Mouse (Mus musculus) common myeloid progenitor, adult 5-6 weeks (primary cell): Measurements from ENCODE around the gene Slc25a53. TPM values are rescaled to one million over a fixed set of nuclear protein-coding genes. Genes with fewer than 3 reads are reported as not detected.
A peak's percentile ranks its signal among the peaks of the same experiment; 100 is the strongest.

Experiments
- ATAC-seq: replicated peaks from 2 replicates; pipeline ENCODE4 v1.8.0; 2016; ENCODE audit warnings: low read depth, mild to moderate bottlenecking, moderate TSS enrichment, inconsistent platforms; ENCODE audit not compliant: poor library complexity, severe bottlenecking
- total RNA-seq: library from RNA; stranded (forward); fragments of 200-1000, 187-1606 nt; gene quantifications from 2 replicates; pipeline ENCODE4 v1.2.3, GENCODE M21; 2017

Slc25a53 gene
- 6.3 and 10.5 TPM in 2 replicates for total RNA-seq

DNA sequence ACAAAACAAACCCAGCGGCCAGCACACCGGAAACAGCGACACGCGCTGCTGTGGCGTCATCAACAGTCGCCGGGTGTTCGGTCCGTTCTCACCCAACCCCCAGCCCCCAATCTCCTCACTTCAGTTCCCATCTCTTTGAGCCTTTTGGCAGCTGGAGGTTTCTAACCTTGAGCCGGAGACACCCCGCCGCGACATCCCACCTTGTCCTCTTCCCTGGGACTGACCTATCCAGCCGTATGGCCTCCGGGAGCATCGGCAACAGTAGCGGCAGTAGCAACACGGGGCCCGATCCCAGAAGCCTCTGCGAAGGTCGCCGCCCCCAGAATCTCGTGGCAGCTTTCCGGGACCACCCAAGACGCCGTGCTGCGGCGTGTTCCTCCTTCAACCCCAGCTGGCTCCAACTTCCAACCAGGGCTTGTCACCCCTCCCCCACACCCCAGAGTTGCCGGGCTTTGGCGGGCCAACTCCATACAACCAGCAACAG, at the start of gene Slc25a53:
Gene Slc25a53 (minus strand): TSS at position 303 of the 484 bp plus-strand sequence.
- peak; percentile 98 for ATAC-seq

DNA sequence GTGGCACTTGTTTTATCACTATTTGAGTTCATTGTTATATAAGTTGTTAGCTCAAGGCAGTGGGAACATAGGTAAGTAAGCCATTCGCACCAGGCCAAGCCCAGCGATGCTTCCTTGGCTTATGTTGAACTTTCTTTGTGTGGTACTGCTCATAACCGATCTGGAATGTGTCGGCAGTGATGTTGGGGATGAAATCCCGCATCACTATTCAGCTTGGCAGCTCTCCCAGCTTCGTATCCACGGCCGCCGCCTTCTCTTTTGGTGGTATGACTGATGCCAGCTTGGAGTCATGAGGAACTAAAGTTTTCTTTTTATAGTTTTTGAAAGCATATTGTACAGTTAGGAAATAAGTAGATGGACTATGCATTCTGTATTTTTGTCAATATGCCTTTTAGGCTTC, 25.1 kb upstream of the Slc25a53 start:
- no peak for ATAC-seq

DNA sequence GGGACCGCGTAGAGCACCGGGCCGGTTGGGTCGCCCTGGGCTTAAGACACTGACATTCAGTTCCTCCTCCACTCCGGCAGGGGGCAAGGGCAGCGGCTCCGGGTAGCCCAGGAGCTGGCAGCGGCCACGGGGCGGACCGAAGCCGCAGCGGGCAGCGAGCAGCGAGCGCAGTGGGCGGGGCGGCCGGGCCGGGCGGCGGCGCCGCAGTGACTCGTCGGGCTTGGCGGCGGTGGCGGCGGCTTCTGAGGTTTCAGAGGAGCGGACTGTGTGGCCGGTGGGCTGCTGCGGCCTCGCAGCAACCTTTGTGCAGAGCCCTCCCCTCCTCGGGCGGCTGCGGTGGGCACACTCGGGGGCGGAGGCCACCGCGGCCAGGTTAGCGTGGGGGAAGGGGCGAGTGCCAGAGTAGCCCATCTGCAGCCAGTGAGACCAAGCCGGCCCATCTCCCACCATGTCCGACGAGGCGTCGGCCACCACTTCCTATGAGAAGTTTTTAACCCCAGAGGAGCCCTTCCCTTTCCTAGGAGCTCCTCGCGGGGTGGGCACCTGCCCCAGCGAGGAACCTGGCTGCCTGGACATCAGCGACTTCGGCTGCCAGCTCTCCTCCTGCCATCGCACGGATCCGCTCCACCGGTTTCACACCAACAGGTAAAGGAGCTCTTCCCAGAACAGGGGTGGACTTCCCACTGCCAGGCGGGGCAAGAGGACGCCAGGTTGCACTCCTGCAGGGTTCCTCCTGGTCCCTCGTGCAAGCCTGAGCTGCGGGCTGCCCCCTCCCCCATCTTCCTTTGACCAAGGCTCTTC, 11.5 kb upstream of the Slc25a53 start, which contains the start of gene Fam199x:
Gene Fam199x (plus strand): TSS at position 170 of the 801 bp plus-strand sequence.
- ATAC-seq, result peak; percentile 100

DNA sequence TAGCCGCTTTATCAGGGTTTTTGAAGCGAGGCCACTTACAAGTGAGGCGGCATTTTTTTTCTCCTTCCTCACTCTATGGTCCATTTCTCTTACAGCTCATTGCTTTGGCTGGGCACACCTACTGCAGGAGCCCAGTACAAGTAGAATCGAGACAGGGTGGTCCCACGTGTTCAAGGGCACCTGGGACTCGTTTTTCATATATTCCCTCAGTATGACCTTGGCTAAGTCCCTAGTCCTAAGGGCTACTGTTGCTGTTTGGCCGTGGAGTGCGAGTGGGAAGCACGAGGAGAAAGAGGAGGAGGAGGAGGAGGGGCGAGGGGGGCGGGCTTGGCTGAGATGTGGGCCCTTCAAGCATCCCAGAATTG, 10.9 kb upstream of the Slc25a53 start:
- no peak for ATAC-seq

DNA sequence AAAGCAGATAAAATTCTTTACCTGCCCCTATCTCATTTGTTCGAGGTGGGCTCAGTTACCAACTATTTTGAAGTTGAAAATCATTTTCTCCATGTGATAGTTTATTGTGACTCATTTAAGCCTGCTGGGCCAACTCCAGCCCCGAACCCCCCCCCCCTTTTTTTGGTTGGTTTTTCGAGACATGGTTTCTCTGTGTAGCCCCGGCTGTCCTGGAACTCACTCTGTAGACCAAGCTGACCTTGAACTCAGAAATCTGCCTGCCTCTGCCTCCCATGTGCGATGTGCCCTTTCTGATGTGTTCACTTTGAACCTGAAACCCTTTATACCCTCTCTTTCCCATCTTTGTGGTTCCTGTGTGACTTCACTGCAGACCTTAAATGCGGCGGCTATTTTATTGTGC, 400 bp upstream of the Slc25a53 start:
- ATAC-seq, result no peak

DNA sequence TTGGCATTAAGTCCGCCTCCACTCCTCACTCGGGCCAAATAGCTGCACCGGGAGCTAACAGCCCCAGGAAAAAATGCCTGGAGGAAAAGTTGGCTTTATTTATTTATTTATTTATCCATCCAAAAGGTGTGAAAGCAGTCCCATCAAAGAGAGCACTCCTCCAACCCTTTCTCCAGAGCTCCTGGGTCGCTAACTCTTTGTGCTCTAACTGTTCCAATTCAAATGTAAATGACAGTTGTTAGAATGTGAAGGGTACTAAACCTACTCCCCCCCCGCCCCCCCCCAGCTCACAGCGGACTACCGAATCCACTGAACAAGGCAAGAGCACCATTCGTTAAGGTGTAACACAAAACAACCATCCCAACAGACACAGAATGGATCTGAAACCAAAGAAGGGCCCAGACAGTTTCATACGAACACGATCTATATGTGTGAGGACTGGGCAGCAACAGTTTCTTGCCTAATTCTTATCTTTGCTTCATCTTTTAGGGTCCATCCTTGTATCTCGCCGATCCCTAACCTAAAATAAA, 567 bp downstream of the Slc25a53 start:
- ATAC-seq, result no peak

DNA sequence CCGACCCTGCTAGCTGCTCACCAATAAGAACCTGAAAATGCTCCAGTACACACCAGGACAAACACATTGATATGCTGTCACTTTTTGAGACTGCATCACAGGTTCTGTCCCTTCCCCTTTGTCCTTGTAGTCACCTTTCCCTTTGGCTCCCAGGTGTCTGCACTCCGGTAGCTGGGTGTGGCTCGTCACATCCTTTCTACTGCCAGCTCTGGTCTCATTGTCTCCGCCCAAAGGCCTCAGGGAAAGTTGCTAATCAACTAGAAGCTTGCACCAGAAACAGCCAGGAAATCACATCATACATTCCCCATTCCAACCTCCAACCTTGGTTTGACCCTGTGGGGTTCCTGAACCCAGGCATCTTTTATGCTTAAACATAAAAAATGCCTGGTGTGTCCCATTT, 3.8 kb downstream of the Slc25a53 start:
- ATAC-seq, result no peak

DNA sequence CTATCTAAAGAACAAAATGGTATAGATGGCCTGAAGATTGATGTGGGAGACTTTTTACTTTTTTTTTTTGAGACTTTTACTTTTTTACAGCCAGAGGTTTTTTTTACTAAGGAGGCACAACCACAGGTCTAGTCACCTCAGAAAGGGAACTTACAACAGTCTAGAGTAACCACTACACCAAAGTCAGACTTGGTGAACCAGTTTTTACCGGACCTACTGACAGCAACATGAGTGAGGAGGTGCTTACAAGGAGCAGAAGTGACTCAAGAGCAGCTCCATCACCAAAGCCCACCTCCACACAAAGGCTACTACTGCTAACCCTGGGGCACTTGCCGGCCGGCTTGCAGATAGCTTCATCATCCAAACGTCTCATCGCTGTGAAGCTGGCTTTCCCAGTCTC, 6.4 kb downstream of the Slc25a53 start:
- ATAC-seq, result no peak

DNA sequence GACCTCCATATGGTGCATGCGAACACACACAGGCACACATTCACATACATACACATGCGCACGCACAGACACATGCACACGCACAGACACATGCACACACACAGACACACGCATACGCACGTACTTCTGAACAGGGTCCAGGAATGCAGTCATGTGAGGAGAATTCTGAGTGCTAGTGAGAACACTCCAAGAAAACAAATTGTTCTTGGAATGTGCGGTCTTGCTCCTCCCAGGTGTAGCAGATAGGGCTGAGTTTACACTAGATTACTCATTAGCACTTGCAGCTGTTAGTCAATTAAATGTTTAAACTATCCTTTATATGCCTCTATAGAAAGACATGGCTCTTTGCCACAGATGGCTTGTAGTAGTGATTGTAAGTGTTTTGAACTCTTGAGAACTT, 7.2 kb downstream of the Slc25a53 start:
- no peak for ATAC-seq

DNA sequence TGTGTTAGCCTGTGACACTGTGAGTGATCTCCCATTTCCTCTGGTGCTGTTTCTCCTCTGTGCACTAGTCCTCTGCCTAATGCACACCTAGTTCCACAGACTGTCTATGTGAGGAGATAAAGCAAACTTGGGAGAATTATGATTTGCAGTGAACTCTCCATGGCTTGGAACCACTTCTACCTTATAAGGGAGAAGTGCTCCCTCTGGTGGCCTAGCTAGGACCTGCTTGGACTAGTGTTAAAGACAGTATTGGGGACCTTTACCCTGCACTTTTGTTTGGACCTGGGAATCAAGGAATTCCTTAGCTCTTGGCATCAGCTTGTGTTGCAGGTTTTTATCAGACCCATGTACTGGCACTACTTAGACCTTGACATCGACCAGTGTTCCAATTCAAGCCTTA, 18.8 kb downstream of the Slc25a53 start:
- peak; percentile 84 for ATAC-seq

DNA sequence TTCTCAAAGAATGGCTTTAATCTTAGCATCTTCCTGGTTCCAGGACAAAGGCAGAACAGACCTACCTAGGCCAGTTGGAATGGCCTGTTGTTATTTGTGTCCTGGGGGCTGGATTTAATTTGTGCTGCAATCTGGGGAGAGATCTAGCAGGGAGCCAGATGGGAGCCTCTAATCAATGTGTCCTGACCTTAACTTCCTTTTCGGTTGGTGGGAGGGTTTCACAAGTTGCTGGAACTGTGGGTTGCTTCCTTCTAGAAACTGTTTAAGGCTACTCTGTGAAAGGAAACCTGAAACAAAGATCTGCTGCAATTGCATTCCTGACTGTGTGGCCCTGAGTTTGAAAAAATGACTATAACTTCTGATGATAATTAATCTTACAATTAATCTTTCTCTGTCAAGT, 20.4 kb downstream of the Slc25a53 start:
- peak; percentile 40; the same call in 1 of the 2 replicates for ATAC-seq

DNA sequence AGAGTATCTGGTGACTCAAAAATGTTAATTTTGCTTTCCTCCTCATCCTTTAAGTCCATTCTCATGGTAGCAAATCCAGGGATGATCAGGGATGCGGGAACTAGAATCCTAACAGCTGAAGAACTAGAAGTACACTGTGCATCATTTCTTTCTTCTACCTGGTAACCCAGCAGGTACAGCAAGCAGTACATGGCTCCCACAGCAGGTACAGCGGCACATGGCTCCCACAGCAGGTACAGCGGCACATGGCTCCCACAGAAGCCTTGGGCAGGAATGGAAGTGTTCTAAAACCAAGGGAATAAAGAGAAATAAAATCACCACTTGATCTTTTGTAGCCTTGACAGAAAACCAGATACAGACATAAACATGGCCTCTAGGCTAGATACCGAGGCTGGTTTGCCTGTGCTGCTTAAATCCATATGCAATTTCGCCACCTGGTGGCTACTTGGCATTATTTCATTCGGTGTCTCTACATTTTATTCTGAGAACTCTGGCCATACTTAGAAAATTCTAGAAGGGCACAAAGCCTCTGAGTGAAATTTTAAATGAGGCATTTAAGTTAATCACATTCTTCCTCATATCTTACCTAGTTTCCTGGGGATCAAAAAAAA, 22.9 kb downstream of the Slc25a53 start:
- ATAC-seq, result peak; percentile 87

DNA sequence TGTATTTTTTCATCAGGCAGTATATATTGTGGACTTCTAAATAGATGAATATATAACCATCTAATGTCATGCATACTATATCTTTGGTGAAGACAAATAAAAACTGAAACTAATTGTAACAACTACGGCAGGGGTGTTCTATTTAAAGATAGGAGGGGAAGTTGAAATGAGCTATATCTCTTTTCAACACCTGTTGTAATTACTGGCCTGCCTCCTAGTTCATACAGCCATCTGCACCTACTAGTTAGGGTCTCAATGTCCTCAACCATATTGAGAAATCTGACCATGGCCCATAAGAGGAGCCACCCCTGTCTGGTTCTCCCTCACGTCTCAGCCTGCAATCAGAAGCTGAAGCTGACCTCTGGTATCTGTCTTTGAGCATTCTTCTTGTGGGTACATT, 41.8 kb downstream of the Slc25a53 start:
- ATAC-seq, result no peak

DNA sequence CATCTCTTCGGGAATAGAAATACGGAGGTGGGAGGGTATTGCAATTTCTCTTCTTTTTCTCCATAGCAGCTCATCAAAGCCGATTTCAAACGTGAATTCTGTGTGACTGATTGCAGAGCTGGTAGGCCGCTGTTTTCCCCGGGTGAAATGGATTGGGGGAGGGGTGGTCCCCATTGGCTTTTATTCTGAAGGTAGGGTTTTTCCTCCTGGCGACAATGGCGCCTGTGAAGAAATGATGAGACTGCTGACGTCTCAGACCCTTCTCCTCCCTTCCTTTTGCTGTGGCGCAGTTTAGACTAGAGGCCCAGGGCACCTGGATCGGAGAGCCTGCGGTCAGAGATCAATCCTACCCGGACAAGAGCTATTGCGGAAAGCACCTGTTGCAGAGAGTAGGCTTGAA, 44.5 kb downstream of the Slc25a53 start:
- ATAC-seq, result no peak

DNA sequence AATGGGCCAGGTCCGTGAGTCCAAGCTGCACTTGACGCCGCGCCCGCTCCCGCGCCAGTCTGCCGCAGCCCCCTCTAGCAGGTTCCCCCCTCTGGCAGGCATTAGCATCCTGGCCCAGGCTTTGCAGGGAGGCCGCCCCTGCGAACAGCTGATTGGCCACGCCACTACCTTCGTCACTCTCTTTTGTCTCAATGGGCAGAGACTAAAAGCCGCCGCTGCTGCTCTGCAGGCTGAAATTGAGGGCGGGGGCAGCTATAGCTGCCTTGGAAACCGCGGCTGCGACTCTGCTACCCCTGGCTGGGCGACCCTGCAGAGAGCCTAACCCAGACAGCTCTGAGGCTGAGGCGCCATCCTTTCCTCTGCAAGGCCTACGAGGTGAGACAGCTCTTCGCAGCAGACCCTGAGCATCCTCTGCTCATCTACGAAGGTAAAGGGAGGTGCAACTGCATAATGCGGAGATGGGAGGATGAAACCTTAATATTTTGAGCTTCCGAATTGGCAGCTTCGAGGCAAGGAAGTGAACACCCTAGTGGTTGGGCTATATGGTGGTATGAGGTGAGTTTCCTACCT, 45.0 kb downstream of the Slc25a53 start, which contains the start of gene Zcchc18:
Gene Zcchc18 (plus strand): TSS at position 178 of the 570 bp plus-strand sequence.
- peak; percentile 96 for ATAC-seq

DNA sequence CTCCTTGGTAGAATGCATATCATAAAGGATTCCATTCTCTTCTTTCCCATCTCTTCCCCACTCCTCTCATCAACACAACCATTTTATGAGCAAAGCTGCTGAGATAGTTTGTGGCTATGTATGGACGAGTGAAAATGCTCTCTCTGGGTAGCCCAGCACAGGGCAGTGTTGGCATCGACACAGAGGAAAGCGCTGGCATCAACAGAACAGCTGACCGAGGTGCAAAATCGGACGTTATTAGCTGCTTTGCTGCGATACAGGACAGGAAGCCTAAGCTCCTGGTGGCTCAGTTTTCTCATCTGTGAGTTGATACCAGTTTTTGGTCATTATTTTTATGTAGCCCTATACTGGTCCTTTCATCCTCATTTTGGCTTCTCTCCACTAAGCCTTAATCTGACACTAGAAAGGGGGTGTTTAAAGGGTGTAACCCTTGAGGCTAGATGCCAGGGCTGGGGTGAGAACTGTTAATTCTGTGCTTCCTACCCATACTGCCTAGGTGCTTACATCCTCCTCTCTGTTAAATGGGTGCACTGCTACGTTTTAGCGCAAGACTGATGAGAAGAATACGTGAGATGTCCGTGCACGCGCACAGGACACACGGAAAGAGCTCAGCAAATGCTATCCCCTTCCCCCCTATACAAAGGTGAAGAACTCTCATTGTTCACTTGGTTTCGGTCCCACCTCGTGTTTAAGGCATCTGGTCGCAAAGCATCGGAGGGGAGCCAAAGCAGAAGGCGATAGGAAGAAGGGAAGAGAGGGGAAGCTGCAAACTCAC, 45.7 kb downstream of the Slc25a53 start:
- ATAC-seq, result peak; percentile 16

DNA sequence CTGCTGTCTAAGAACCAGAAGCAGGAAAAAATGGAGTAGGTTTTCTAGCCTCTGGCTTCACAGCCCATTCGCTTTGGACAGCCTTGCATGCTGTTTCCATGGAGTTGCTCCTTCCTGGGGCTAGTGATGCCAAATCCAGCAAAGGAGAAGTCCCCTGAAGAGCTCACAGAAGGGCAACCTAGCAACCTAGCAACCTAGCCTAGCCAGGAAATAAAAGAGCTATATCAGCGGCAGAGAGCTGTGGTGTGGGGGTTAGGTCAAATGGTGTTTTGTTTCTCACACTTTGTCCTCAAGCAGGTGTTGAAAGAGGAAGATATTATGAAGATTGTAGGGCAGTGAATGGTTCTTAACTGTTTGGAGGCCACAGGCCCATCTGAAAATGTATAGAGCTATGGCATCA, 46.8 kb downstream of the Slc25a53 start:
- ATAC-seq, result peak; percentile 56

DNA sequence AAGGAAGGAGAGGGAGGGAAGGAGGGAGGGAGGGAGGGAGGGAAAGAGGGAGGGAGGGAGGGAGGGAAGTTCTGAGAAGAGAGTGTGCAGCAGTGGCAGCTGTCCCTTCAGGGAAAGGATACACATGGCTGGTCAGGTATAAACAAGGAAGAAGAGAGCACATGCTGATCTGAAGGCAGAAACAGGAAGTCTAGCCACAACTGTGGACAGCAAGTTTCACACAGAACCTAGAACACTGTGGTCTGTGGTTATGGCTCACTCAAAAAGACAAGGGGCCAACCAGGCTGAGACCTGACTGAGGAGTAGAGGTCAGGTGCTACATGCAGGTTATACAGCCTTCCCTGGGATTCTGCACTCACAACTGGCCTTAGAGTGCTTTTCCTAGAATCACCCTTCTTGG, 52.1 kb downstream of the Slc25a53 start:
- peak; percentile 98 for ATAC-seq

DNA sequence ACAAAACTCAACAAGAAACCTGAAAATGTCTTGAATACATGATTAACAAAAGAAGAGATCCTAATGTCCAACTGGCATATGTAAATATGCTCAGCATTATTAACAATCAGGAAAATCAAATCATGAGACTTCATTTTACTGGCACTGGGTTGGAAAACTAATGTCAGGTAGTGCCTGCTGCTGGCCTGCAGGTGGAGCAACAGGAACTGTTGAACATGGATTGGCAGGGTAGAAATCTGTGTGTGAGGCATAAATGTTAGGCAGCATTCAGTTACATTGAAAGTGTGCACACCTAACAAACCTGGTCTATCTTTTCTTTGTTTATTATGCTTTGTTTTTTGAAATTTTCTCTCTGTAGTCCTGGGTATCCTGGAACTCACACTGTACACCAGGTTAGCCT, 59.5 kb downstream of the Slc25a53 start:
- peak; percentile 51; the same call in 1 of the 2 replicates for ATAC-seq
